Mouse (Mus musculus): ENCODE data around the gene Smtnl1.
A peak's percentile ranks its signal among the peaks of the same experiment; 100 is the strongest.

Smtnl1 gene

GRCm38 (mm10) chr2:84793871-84794270 lies 28.6 kb downstream of the Smtnl1 start:
- no peak for DNase-seq (ENCODE audit: low read depth, low spot score)

GRCm38 (mm10) chr2:84793154-84793553 lies 29.3 kb downstream of the Smtnl1 start:
- no peak for DNase-seq (ENCODE audit: low read depth, low spot score)

- no peak for DNase-seq (ENCODE audit: low read depth, low spot score)
Measured at GRCm38 (mm10) chr2:84792516-84792915, 29.9 kb downstream of the Smtnl1 start.

- DNase-seq (ENCODE audit: low read depth, low spot score), result no peak
Measured at GRCm38 (mm10) chr2:84790418-84790817, 32.0 kb downstream of the Smtnl1 start.

GRCm38 (mm10) chr2:84788316-84788715 lies 34.1 kb downstream of the Smtnl1 start:
- no peak for DNase-seq (ENCODE audit: low read depth, low spot score)

- DNase-seq (ENCODE audit: low read depth, low spot score), result no peak
Measured at GRCm38 (mm10) chr2:84783840-84784566, 38.4 kb downstream of the Smtnl1 start.

- no peak for DNase-seq (ENCODE audit: low read depth, low spot score)
Measured at GRCm38 (mm10) chr2:84783315-84783714, 39.1 kb downstream of the Smtnl1 start.

- no peak for DNase-seq (ENCODE audit: low read depth, low spot score)
Measured at GRCm38 (mm10) chr2:84779210-84779609, 43.2 kb downstream of the Smtnl1 start.

GRCm38 (mm10) chr2:84777706-84778105 lies 44.7 kb downstream of the Smtnl1 start:
- no peak for DNase-seq (ENCODE audit: low read depth, low spot score)

- DNase-seq (ENCODE audit: low read depth, low spot score), result peak; percentile 43
Measured at GRCm38 (mm10) chr2:84775665-84776064, 46.8 kb downstream of the Smtnl1 start.

- no peak for DNase-seq (ENCODE audit: low read depth, low spot score)
Measured at GRCm38 (mm10) chr2:84775241-84775640, 47.2 kb downstream of the Smtnl1 start, which contains the start of gene Serping1. Gene Serping1, minus strand, starts transcription at chr2:84775444.

GRCm38 (mm10) chr2:84774751-84775150 lies 47.7 kb downstream of the Smtnl1 start:
- DNase-seq (ENCODE audit: low read depth, low spot score), result peak; percentile 81

GRCm38 (mm10) chr2:84773195-84773594 lies 49.3 kb downstream of the Smtnl1 start:
- no peak for DNase-seq (ENCODE audit: low read depth, low spot score)

GRCm38 (mm10) chr2:84772454-84772853 lies 50.0 kb downstream of the Smtnl1 start:
- no peak for DNase-seq (ENCODE audit: low read depth, low spot score)

GRCm38 (mm10) chr2:84770501-84770900 lies 52.0 kb downstream of the Smtnl1 start:
- DNase-seq (ENCODE audit: low read depth, low spot score), result peak; percentile 65

- DNase-seq (ENCODE audit: low read depth, low spot score), result no peak
Measured at GRCm38 (mm10) chr2:84762818-84763217, 59.6 kb downstream of the Smtnl1 start.

GRCm38 (mm10) chr2:84762295-84762694 lies 60.2 kb downstream of the Smtnl1 start:
- DNase-seq (ENCODE audit: low read depth, low spot score), result no peak

GRCm38 (mm10) chr2:84761840-84762239 lies 60.6 kb downstream of the Smtnl1 start:
- DNase-seq (ENCODE audit: low read depth, low spot score), result no peak

GRCm38 (mm10) chr2:84761309-84761708 lies 61.1 kb downstream of the Smtnl1 start:
- DNase-seq (ENCODE audit: low read depth, low spot score), result no peak

All from skeletal muscle tissue, adult 2 months (tissue).